Mouse (Mus musculus) kidney, postnatal 10 days (tissue): ENCODE data around the gene Itga2b.

ENCODE experiments used
- DNase-seq: peaks from one replicate; pipeline ENCODE4 v3.0.0; 2021; ENCODE audit warnings: mixed read lengths

The Itga2b gene

GRCm38 (mm10) chr11:102455740-102456396 is 14.1 kb downstream of the Itga2b start:
- DNase-seq, result peak; percentile 93

GRCm38 (mm10) chr11:102453131-102453530 is 16.8 kb downstream of the Itga2b start:
- no peak for DNase-seq

- no peak for DNase-seq
Measured at GRCm38 (mm10) chr11:102449043-102450008, 20.6 kb downstream of the Itga2b start.

GRCm38 (mm10) chr11:102448327-102448726 is 21.6 kb downstream of the Itga2b start:
- no peak for DNase-seq

GRCm38 (mm10) chr11:102447497-102447896 is 22.4 kb downstream of the Itga2b start, which contains the start of gene Fam171a2:
Gene Fam171a2, minus strand, starts transcription at chr11:102447682.
- DNase-seq, result peak; percentile 91

GRCm38 (mm10) chr11:102446581-102447461 is 23.1 kb downstream of the Itga2b start:
- peak; percentile 76 for DNase-seq

- DNase-seq, result peak; percentile 85
Measured at GRCm38 (mm10) chr11:102445891-102446361, 24.0 kb downstream of the Itga2b start.

GRCm38 (mm10) chr11:102445264-102445890 is 24.5 kb downstream of the Itga2b start:
- DNase-seq, result peak; percentile 59

- no peak for DNase-seq
Measured at GRCm38 (mm10) chr11:102444781-102445180, 25.1 kb downstream of the Itga2b start.

- no peak for DNase-seq
Measured at GRCm38 (mm10) chr11:102444321-102444720, 25.6 kb downstream of the Itga2b start.

GRCm38 (mm10) chr11:102443740-102444139 is 26.2 kb downstream of the Itga2b start:
- DNase-seq, result peak; percentile 35

- DNase-seq, result no peak
Measured at GRCm38 (mm10) chr11:102442089-102442488, 27.8 kb downstream of the Itga2b start.

GRCm38 (mm10) chr11:102441434-102441833 is 28.5 kb downstream of the Itga2b start:
- no peak for DNase-seq

GRCm38 (mm10) chr11:102440255-102440654 is 29.7 kb downstream of the Itga2b start:
- DNase-seq, result no peak

- DNase-seq, result no peak
Measured at GRCm38 (mm10) chr11:102439093-102440082, 30.5 kb downstream of the Itga2b start.

GRCm38 (mm10) chr11:102438212-102439092 is 31.5 kb downstream of the Itga2b start:
- DNase-seq, result peak; percentile 94

- DNase-seq, result peak; percentile 83
Measured at GRCm38 (mm10) chr11:102437120-102438061, 32.5 kb downstream of the Itga2b start.

GRCm38 (mm10) chr11:102436471-102436790 is 33.5 kb downstream of the Itga2b start:
- no peak for DNase-seq
